Mouse (Mus musculus) C2C12 (cell line): ENCODE results near the gene Gli2. TPM values are rescaled to one million over a fixed set of nuclear protein-coding genes. Genes with fewer than 3 reads are reported as not detected.

Source experiments
- H3K27me3 ChIP-seq: one replicate; pipeline ENCODE4 v1.6.1; 2011; ENCODE audit not compliant: control insufficient read depth, insufficient read depth, insufficient read length
- H3K36me3 ChIP-seq: one replicate; pipeline ENCODE4 v1.6.1; 2011; ENCODE audit not compliant: control insufficient read depth, insufficient read depth
- H3K4me3 ChIP-seq: one replicate; pipeline ENCODE4 v1.5.1; 2011; ENCODE audit warnings: mild to moderate bottlenecking, control low read depth; ENCODE audit not compliant: poor library complexity, insufficient read depth, severe bottlenecking
- H3K79me2 ChIP-seq: one replicate; pipeline ENCODE4 v1.6.1; 2011; ENCODE audit not compliant: control insufficient read depth, insufficient read depth
- H3K79me3 ChIP-seq: one replicate; pipeline ENCODE4 v1.6.1; 2011; ENCODE audit warnings: low read depth, control low read depth
- H3ac ChIP-seq: one replicate; pipeline ENCODE3; 2011; ENCODE audit warnings: low read depth; ENCODE audit not compliant: control insufficient read depth, insufficient read length
- CEBPB ChIP-seq: IDR thresholded peaks from one replicate; pipeline ENCODE4 v1.6.1; 2011; ENCODE audit warnings: low read depth, mild to moderate bottlenecking, control low read depth, moderate library complexity
- CTCF ChIP-seq: IDR thresholded peaks from one replicate; pipeline ENCODE4 v1.5.1; 2011; ENCODE audit not compliant: control insufficient read depth, insufficient read depth, insufficient read length
- FOSL1 ChIP-seq: IDR thresholded peaks from one replicate; pipeline ENCODE4 v1.8.0; 2011; ENCODE audit warnings: mild to moderate bottlenecking, low read length; ENCODE audit not compliant: poor library complexity, insufficient read depth, severe bottlenecking
- MAX ChIP-seq: IDR thresholded peaks from one replicate; pipeline ENCODE4 v1.6.1; 2011; ENCODE audit warnings: mild to moderate bottlenecking, control low read depth
- MYOD1 ChIP-seq: IDR thresholded peaks from one replicate; pipeline ENCODE4 v1.6.1; 2011; ENCODE audit warnings: low read depth; ENCODE audit not compliant: control insufficient read depth, insufficient read length
- MYOG ChIP-seq: IDR thresholded peaks from one replicate; pipeline ENCODE4 v1.6.1; 2011; ENCODE audit not compliant: control insufficient read depth, insufficient read length; ENCODE audit errors: extremely low read depth
- USF1 ChIP-seq: IDR thresholded peaks from one replicate; pipeline ENCODE4 v1.6.1; 2011; ENCODE audit warnings: low read depth, mild to moderate bottlenecking, control low read depth, moderate library complexity
- microRNA-seq: library from miRNA; unstranded; fragments of <30 nt; microRNA quantifications from one replicate; pipeline ENCODE4, GENCODE M21; 2019; ENCODE audit warnings: borderline microRNAs expressed
- polyA plus RNA-seq: library from polyadenylated mRNA; unstranded; fragments of >200 nt; fragmentation: generic; extraction: Trizol; gene quantifications from one replicate; pipeline ENCODE4 v1.2.1, GENCODE M21; 2012; ENCODE audit warnings: missing spikeins

Gene Gli2
- polyA plus RNA-seq, 1 experiment = 0.74 TPM

DNA sequence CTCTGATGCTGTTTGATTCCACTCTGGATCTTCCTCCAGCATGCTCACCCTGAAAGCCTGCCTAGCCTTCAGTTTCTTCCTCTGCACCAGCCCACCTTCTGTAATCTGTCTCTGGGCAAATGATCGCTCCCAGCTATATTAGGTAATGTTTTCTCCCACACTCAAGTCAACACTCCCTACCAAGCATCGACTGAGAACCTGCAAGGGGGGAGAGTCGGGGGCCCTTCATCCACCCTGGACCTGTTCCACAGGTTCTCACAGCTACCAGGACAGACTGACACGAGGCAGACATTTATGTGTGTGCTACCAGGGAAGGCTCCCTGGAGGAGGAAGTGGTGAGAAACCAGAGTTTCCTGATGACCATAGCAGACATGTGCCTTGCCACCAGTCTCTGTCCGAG is 264.6 kb downstream of the Gli2 start:
- Histone ChIP-seq H3K79me2 (no peaks in the 10 kb centered on the region), H3K27me3 (no peaks in the 10 kb centered on the region), H3K79me3 (no peaks in the 10 kb centered on the region), H3ac (no peak overlapping the region), H3K4me3 (no peak overlapping the region), H3K36me3 (no peaks in the 10 kb centered on the region)
- no peak for TF ChIP-seq MAX
- TF ChIP-seq FOSL1 = no peak
- TF ChIP-seq MYOG = no peak
- no peak for TF ChIP-seq CTCF
- TF ChIP-seq CEBPB = no peak
- TF ChIP-seq USF1 = no peak
- TF ChIP-seq MYOD1 = no peak

GRCm38 (mm10) chr1:118787486-118787885 is 265.9 kb downstream of the Gli2 start:
- no peaks in the 10 kb centered on the region for H3K27me3 ChIP-seq
- no peaks in the 10 kb centered on the region for H3K36me3 ChIP-seq
- no peaks in the 10 kb centered on the region for H3K79me3 ChIP-seq
- H3K79me2 ChIP-seq = no peaks in the 10 kb centered on the region
- H3K4me3 ChIP-seq = no peak overlapping the region
- TF ChIP-seq MAX (no peak), MYOD1 (no peak), MYOG (no peak), CEBPB (no peak), USF1 (no peak), FOSL1 (no peak), CTCF (no peak)
- H3ac ChIP-seq = no peak overlapping the region

Small RNAs within 50 kb of the gene (microRNA-seq; reads per million reads assigned to microRNA genes)
- gene Mir6346 = not detected
